Mouse (Mus musculus) stomach, postnatal 0 days (tissue): ENCODE measurements around the gene Opalin. TPM values are rescaled to one million over a fixed set of nuclear protein-coding genes. Genes with fewer than 3 reads are reported as not detected.

ENCODE experiments used
- ATAC-seq: fragments of 200-750 bp; cut with Nextera tagmentation; 2 replicates; pipeline ENCODE4 v1.8.0; 2017; ENCODE audit not compliant: low FRiP score, low TSS enrichment
- DNase-seq: peaks from one replicate; pipeline ENCODE4 v3.0.0-alpha.2; 2016; ENCODE audit warnings: low spot score
- H3K27ac ChIP-seq: fragments of 300-500 bp; sonication (generic); replicated peaks from 2 replicates; pipeline ENCODE4 v1.5.1; 2014; ENCODE audit warnings: mild to moderate bottlenecking, control low read depth
- H3K27me3 ChIP-seq: fragments of 300-500 bp; sonication (generic); 2 replicates; pipeline ENCODE4 v1.6.1; 2014; ENCODE audit warnings: low read length; ENCODE audit not compliant: control insufficient read depth, insufficient read depth
- H3K36me3 ChIP-seq: fragments of 300-500 bp; sonication (generic); 2 replicates; pipeline ENCODE4 v1.6.1; 2014; ENCODE audit warnings: low read length, mixed read lengths; ENCODE audit not compliant: control insufficient read depth, insufficient read depth
- H3K4me1 ChIP-seq: fragments of 300-500 bp; sonication (generic); replicated peaks from 2 replicates; pipeline ENCODE4 v1.6.1; 2014; ENCODE audit warnings: antibody characterized with exemption; ENCODE audit not compliant: control insufficient read depth, insufficient read depth
- H3K4me2 ChIP-seq: fragments of 300-500 bp; sonication (generic); replicated peaks from 2 replicates; pipeline ENCODE4 v1.6.1; 2014; ENCODE audit warnings: low read depth, mild to moderate bottlenecking, control low read depth, moderate library complexity
- H3K4me3 ChIP-seq: fragments of 300-500 bp; sonication (generic); 2 replicates; pipeline ENCODE4 v1.5.1; 2014; ENCODE audit warnings: low read depth, low read length, control low read depth
- H3K9ac ChIP-seq: fragments of 300-500 bp; sonication (generic); 2 replicates; pipeline ENCODE4 v1.6.1; 2014; ENCODE audit warnings: mild to moderate bottlenecking, low read length, control low read depth, mixed read lengths
- H3K9me3 ChIP-seq: fragments of 300-500 bp; sonication (generic); 2 replicates; pipeline ENCODE4 v1.6.1; 2016; ENCODE audit warnings: low read length; ENCODE audit not compliant: control insufficient read depth
- CTCF ChIP-seq: IDR thresholded peaks from 2 replicates; pipeline ENCODE4 v1.5.1; 2016; ENCODE audit warnings: antibody characterized with exemption, low read depth, mild to moderate bottlenecking, moderate library complexity
- EP300 ChIP-seq: optimal IDR thresholded peaks from 2 replicates; pipeline ENCODE3; 2016; ENCODE audit warnings: antibody characterized with exemption
- WGBS: fragments of 180-500 bp; shearing (Covaris S2); extraction: QIAGEN DNeasy Blood & Tissue Kit; methylation state at CpG from one replicate; pipeline ENCODE4 v1.1.7; 2014; 5-methylcytosine and 5-hydroxymethylcytosine counted together
- polyA plus RNA-seq: library from polyadenylated mRNA; unstranded; fragments of >200 nt; fragmentation: Nextera tagmentation; extraction: Ambion mirVana; gene quantifications from 2 replicates; pipeline ENCODE4 v1.2.1, GENCODE M21; 2015

Gene Opalin
- polyA plus RNA-seq = not detected in 2 replicates

- no peak within 1 kb of the TSS for H3K9ac ChIP-seq
- no peaks in the 10 kb centered on the region for H3K27me3 ChIP-seq
- no peak within 1 kb of the TSS for H3K27ac ChIP-seq
- ATAC-seq (no peak), DNase-seq (no peak)
- H3K9me3 ChIP-seq = no peaks in the 10 kb centered on the region
- H3K36me3 ChIP-seq = no peaks in the 10 kb centered on the region
- no peaks in the 10 kb centered on the region for H3K4me1 ChIP-seq
- no peak within 1 kb of the TSS for H3K4me3 ChIP-seq
- 71% methylated on average over 3 of the region's 3 CpGs for WGBS
- TF ChIP-seq EP300 (no peak), CTCF (no peak)
- H3K4me2 ChIP-seq = no peak within 1 kb of the TSS
These were observed at the start of gene Opalin for GRCm38 (mm10) chr19:41076906-41077305. Opalin (minus strand) TSS chr19:41077113.

- DNase-seq (no peak), ATAC-seq (no peak)
- Histone ChIP-seq H3K27me3 (no peaks in the 10 kb centered on the region), H3K4me1 (no peaks in the 10 kb centered on the region), H3K9me3 (no peaks in the 10 kb centered on the region), H3K36me3 (no peaks in the 10 kb centered on the region), H3K27ac (no peak overlapping the region), H3K4me3 (no peak overlapping the region), H3K9ac (no peak overlapping the region), H3K4me2 (no peak overlapping the region)
- 48% methylated on average over 3 of the region's 3 CpGs for WGBS
- no peak for TF ChIP-seq CTCF
These were observed 46.1 kb upstream of the Opalin start for GRCm38 (mm10) chr19:41123009-41123408.

- 86% methylated on average over 13 of the region's 13 CpGs for WGBS
- no peak overlapping the region for H3K4me3 ChIP-seq
- no peak for TF ChIP-seq EP300
- no peak for TF ChIP-seq CTCF
- ATAC-seq (no peak), DNase-seq (no peak)
- no peaks in the 10 kb centered on the region for H3K4me1 ChIP-seq
- no peak overlapping the region for H3K9ac ChIP-seq
- H3K27ac ChIP-seq = no peak overlapping the region
- H3K4me2 ChIP-seq = no peak overlapping the region
- no peaks in the 10 kb centered on the region for H3K27me3 ChIP-seq
- H3K36me3 ChIP-seq = no peaks in the 10 kb centered on the region
- no peaks in the 10 kb centered on the region for H3K9me3 ChIP-seq
These were observed 43.0 kb upstream of the Opalin start for GRCm38 (mm10) chr19:41119924-41120323.

GRCm38 (mm10) chr19:41118346-41118745, 41.4 kb upstream of the Opalin start:
- H3K27ac ChIP-seq = no peak overlapping the region
- no peaks in the 10 kb centered on the region for H3K27me3 ChIP-seq
- no peak for ATAC-seq
- TF ChIP-seq EP300 = no peak
- TF ChIP-seq CTCF = no peak
- no peak for DNase-seq
- H3K36me3 ChIP-seq = no peaks in the 10 kb centered on the region
- no peaks in the 10 kb centered on the region for H3K9me3 ChIP-seq
- no peak overlapping the region for H3K4me2 ChIP-seq
- H3K9ac ChIP-seq = no peak overlapping the region
- no peaks in the 10 kb centered on the region for H3K4me1 ChIP-seq
- 48% methylated on average over 6 of the region's 6 CpGs for WGBS
- H3K4me3 ChIP-seq = no peak overlapping the region

GRCm38 (mm10) chr19:41117334-41117733, 40.4 kb upstream of the Opalin start:
- 80% methylated on average over 4 of the region's 4 CpGs for WGBS
- no peak overlapping the region for H3K4me3 ChIP-seq
- ATAC-seq (no peak), DNase-seq (no peak)
- H3K9me3 ChIP-seq = no peaks in the 10 kb centered on the region
- TF ChIP-seq EP300 (no peak), CTCF (no peak)
- no peak overlapping the region for H3K4me2 ChIP-seq
- H3K9ac ChIP-seq = no peak overlapping the region
- no peaks in the 10 kb centered on the region for H3K27me3 ChIP-seq
- no peaks in the 10 kb centered on the region for H3K4me1 ChIP-seq
- H3K27ac ChIP-seq = no peak overlapping the region
- H3K36me3 ChIP-seq = no peaks in the 10 kb centered on the region

GRCm38 (mm10) chr19:41114611-41115010, 37.7 kb upstream of the Opalin start:
- no peaks in the 10 kb centered on the region for H3K27me3 ChIP-seq
- H3K4me2 ChIP-seq = no peak overlapping the region
- H3K4me1 ChIP-seq = no peaks in the 10 kb centered on the region
- H3K9me3 ChIP-seq = no peaks in the 10 kb centered on the region
- TF ChIP-seq EP300 (no peak), CTCF (no peak)
- H3K36me3 ChIP-seq = no peaks in the 10 kb centered on the region
- WGBS = 40% methylated on average over 5 of the region's 5 CpGs
- no peak for ATAC-seq
- H3K4me3 ChIP-seq = no peak overlapping the region
- no peak for DNase-seq
- H3K9ac ChIP-seq = no peak overlapping the region
- no peak overlapping the region for H3K27ac ChIP-seq
